Mouse (Mus musculus) ES-E14 (cell line): ENCODE data around the gene Sfxn3. TPM values are rescaled to one million over a fixed set of nuclear protein-coding genes. Genes with fewer than 3 reads are reported as not detected.

Source experiments
- DNase-seq: peaks from one replicate; pipeline ENCODE4 v3.0.0-alpha.2; 2013; ENCODE audit warnings: low read depth, low spot score
- H3K27ac ChIP-seq: 2 replicates; pipeline ENCODE4 v1.5.1; 2012; ENCODE audit warnings: low read depth, mild to moderate bottlenecking, low read length, moderate library complexity, mixed read lengths; ENCODE audit not compliant: poor library complexity, insufficient read depth, severe bottlenecking
- H3K36me3 ChIP-seq: 2 replicates; pipeline ENCODE4 v1.6.1; 2012; ENCODE audit warnings: mild to moderate bottlenecking, low read length, moderate library complexity, mixed read lengths; ENCODE audit not compliant: control insufficient read depth, poor library complexity, insufficient read depth, severe bottlenecking
- H3K4me1 ChIP-seq, 2 experiments: fragments of 150-350 bp in 1 of 2; sonication (generic) in 1 of 2; 2 replicates each; pipeline ENCODE4 v1.6.1; 2012; ENCODE audit warnings: low read length in 2 of 2, mild to moderate bottlenecking in 1 of 2, mixed read lengths in 1 of 2; ENCODE audit not compliant: control insufficient read depth in 2 of 2, insufficient read depth in 2 of 2, poor library complexity in 1 of 2
- H3K4me3 ChIP-seq, 2 experiments: fragments of 150-350 bp in 1 of 2; sonication (generic) in 1 of 2; 2 replicates each; pipeline ENCODE4 v1.5.1; 2012; ENCODE audit warnings: low read length in 2 of 2, low read depth in 1 of 2, mild to moderate bottlenecking in 1 of 2, mixed read lengths in 1 of 2; ENCODE audit not compliant: insufficient read depth in 1 of 2, poor library complexity in 1 of 2, severe bottlenecking in 1 of 2
- H3K9ac ChIP-seq: 2 replicates; pipeline ENCODE4 v1.6.1; 2012; ENCODE audit warnings: low read depth, mild to moderate bottlenecking, low read length, mixed read lengths; ENCODE audit not compliant: poor library complexity, insufficient read depth, severe bottlenecking
- H3K9me3 ChIP-seq: fragments of 150-350 bp; sonication (generic); 2 replicates; pipeline ENCODE4 v1.6.1; 2012; ENCODE audit warnings: low read depth, mild to moderate bottlenecking, low read length; ENCODE audit not compliant: control insufficient read depth, insufficient read depth
- CHD2 ChIP-seq: IDR thresholded peaks from 2 replicates; pipeline ENCODE4 v1.6.1; 2014; ENCODE audit warnings: mild to moderate bottlenecking, low read depth, low read length, inconsistent platforms
- HCFC1 ChIP-seq: IDR thresholded peaks from 2 replicates; pipeline ENCODE4 v1.6.1; 2012; ENCODE audit warnings: low read length, inconsistent platforms, borderline replicate concordance; ENCODE audit not compliant: insufficient read depth
- MAFK ChIP-seq: IDR thresholded peaks from 2 replicates; pipeline ENCODE4 v1.6.1; 2014; ENCODE audit warnings: mild to moderate bottlenecking, low read depth, low read length, inconsistent platforms; ENCODE audit not compliant: insufficient read depth
- ZC3H11A ChIP-seq: IDR thresholded peaks from 2 replicates; pipeline ENCODE4 v1.6.1; 2012; ENCODE audit warnings: low read depth, mild to moderate bottlenecking, inconsistent platforms, low read length, borderline replicate concordance
- ZNF384 ChIP-seq: IDR thresholded peaks from 2 replicates; pipeline ENCODE4 v1.6.1; 2012; ENCODE audit warnings: low read depth, low read length, inconsistent platforms
- in situ Hi-C, 2 experiments: fragments of 600-800 bp; cut with MboI; formaldehyde crosslinking; loops; one replicate each; pipeline ENCODE4 v1.15.1; 2025; ENCODE audit warnings: low sequenced_read_pairs in 2 of 2, inconsistent platforms in 1 of 2; ENCODE audit not compliant: unreplicated experiment in 2 of 2
- total RNA-seq: library from RNA; depleted of rRNA; stranded (reverse); fragments of 300-350 nt; gene quantifications from 2 replicates; pipeline ENCODE4 v1.2.3, GENCODE M21; 2012

Sfxn3 gene
- total RNA-seq, 1 experiment = 7.1 TPM

DNA sequence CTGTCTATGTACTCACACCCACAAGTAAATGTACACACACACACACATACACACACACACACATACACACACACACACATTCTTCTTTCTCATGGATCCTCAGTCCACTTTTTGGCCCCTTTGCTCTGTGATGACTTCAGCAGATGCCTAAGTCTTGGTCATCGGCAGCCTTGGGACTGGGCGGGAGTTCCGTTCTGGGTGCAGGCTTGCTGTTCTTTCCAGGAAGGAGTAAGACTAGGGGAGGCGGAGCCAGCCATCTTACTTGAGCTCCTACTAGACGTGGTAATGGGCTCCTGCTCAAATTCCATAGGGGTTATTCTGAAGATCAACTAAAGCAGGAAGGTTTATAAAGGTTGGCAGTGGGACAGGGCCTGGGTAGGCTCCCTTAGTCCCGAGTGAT lies 27.0 kb upstream of the Sfxn3 start:
- H3K4me1 ChIP-seq = peaks cover under 1 to 24% of the 10 kb centered on the region in 2 experiments; a peak in 3 of 4 replicates
- no peak overlapping the region for H3K9ac ChIP-seq
- no peak overlapping the region for H3K4me3 ChIP-seq
- H3K36me3 ChIP-seq = peaks cover 13% of the 10 kb centered on the region; the same call in 1 of the 2 replicates
- in situ Hi-C loops = no loop called here
- H3K27ac ChIP-seq = no peak overlapping the region
- TF ChIP-seq MAFK = no peak
- TF ChIP-seq ZC3H11A = no peak
- no peak for TF ChIP-seq ZNF384
- no peak for TF ChIP-seq HCFC1
- no peak for TF ChIP-seq CHD2
- DNase-seq = no peak
- H3K9me3 ChIP-seq = no peaks in the 10 kb centered on the region

DNA sequence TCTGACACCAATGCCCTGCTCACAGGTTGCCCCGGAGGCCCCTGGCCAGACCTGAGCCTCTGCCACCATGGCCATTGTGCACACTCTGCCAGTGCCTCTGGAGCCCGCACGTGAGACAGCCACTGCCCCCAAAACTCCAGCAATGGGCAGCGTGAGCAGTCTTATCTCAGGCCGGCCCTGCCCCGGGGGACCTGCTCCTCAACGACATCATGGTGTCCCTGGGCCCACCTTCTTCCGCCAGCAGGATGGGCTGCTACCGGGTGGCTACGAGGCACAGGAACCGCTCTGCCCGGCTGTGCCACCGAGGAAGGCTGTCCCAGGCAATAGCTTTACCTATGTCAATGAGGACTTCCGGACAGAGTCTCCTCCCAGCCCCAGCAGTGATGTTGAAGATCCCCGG lies 25.9 kb upstream of the Sfxn3 start:
- Histone ChIP-seq H3K36me3 (peaks cover 21% of the 10 kb centered on the region; the same call in 1 of the 2 replicates), H3K4me1 (peaks cover 2 to 26% of the 10 kb centered on the region in 2 experiments; a peak in 3 of 4 replicates), H3K9ac (no peak overlapping the region), H3K9me3 (no peaks in the 10 kb centered on the region), H3K4me3 (no peak overlapping the region), H3K27ac (no peak overlapping the region)
- no peak for DNase-seq
- TF ChIP-seq HCFC1 = no peak
- TF ChIP-seq MAFK = no peak
- TF ChIP-seq ZNF384 = no peak
- no peak for TF ChIP-seq CHD2
- in situ Hi-C loops = no loop called here

DNA sequence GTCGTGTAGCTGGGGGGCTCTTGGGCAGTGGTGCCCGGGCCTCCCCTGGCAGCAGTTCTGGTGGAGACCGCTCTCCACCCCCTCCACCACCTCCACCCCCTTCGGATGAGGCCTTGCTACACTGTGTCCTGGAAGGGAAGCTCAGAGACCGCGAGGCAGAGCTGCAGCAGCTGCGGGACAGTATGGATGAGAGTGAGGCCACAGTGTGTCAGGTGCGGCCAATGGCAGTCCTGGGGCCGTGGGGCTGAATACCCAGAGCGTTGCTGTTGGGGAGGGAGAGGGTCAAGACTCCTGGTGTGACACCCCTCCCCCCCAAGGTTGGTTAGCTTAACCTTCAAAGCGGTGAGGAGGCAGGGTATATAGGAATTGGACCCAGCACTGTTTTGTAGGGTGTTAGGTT lies 23.3 kb upstream of the Sfxn3 start:
- no peak overlapping the region for H3K4me3 ChIP-seq
- H3K9me3 ChIP-seq = no peaks in the 10 kb centered on the region
- in situ Hi-C loops = no loop called here
- H3K36me3 ChIP-seq = peaks cover 25% of the 10 kb centered on the region; the same call in 1 of the 2 replicates
- peaks cover 8 to 43% of the 10 kb centered on the region in 2 experiments; a peak in 3 of 4 replicates for H3K4me1 ChIP-seq
- H3K9ac ChIP-seq = no peak overlapping the region
- TF ChIP-seq HCFC1 (no peak), ZNF384 (no peak), MAFK (no peak), CHD2 (no peak), ZC3H11A (no peak)
- DNase-seq = no peak
- H3K27ac ChIP-seq = no peak overlapping the region

DNA sequence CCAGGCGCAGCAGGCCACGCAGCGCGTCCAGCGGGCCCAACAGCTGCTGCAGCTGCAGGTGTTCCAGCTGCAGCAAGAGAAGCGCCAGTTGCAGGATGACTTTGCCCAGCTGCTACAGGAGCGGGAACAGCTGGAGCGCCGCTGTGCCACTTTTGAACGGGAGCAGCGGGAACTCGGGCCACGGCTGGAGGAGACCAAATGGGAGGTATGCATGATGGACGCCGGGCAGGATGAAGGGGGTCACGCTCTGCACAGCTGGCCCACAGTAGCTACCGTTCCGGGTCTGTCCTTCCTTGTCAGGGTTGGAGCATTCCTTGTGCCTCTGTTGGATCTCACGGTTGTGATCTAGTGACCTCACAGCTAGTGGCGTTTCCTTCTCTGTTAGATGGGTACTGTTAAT lies 22.5 kb upstream of the Sfxn3 start:
- no peak for DNase-seq
- Histone ChIP-seq H3K36me3 (peaks cover 25% of the 10 kb centered on the region; the same call in 1 of the 2 replicates), H3K4me3 (peak overlapping the region; percentile 20 to 39; a peak in 2 of 4 replicates), H3K9me3 (no peaks in the 10 kb centered on the region), H3K4me1 (peaks cover 8 to 45% of the 10 kb centered on the region in 2 experiments; a peak in 3 of 4 replicates), H3K27ac (no peak overlapping the region), H3K9ac (peak overlapping the region; percentile 23; the same call in 1 of the 2 replicates)
- TF ChIP-seq ZC3H11A = no peak
- TF ChIP-seq ZNF384 = no peak
- no peak for TF ChIP-seq HCFC1
- no peak for TF ChIP-seq MAFK
- no peak for TF ChIP-seq CHD2
- in situ Hi-C loops = no loop called here
